Mouse (Mus musculus) fibroblast of lung, adult 2 months (primary cell): ENCODE measurements around the gene Lama2.

ENCODE experiments used
- DNase-seq: peaks from one replicate; pipeline ENCODE4 v3.0.0-alpha.2; 2011; ENCODE audit warnings: low read depth

The Lama2 gene

DNA sequence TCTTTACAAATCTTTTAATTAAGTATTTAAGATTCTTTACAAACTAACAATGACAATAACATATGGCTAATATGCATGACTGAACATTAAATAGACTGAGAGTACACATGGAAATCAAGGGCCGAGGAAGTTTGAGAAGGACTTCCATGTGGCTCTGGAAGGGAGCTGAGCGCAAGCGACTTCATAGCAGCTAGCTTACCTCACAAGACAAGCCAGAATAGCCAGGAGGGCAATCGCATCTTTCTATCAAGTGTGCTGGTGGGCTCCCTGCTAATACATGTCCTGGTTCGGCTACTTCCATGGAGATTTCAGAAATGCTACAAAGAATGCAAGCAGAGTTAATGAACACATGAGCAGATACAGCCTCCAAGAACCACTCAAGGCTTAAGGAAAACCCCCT is 435.4 kb downstream of the Lama2 start:
- no peak for DNase-seq

DNA sequence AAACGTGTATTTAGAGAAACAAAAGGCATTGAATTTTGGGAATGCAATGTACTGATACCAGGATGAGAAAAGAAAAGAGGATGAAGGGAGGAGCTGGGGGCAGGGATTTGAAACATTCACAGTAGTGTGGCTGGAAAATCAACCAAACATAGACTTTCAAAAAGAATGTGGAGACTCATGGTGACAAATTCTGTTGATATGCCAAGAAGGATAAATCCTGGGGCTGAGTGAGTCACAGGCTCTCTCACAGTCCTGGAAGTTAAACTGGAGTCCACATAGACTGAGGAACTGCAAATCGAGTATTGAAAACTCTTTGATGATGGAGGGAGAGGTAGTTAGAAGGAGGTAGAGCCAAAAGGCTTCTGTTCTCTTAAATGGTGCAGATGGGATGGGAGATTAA is 445.3 kb downstream of the Lama2 start:
- peak; percentile 53 for DNase-seq

DNA sequence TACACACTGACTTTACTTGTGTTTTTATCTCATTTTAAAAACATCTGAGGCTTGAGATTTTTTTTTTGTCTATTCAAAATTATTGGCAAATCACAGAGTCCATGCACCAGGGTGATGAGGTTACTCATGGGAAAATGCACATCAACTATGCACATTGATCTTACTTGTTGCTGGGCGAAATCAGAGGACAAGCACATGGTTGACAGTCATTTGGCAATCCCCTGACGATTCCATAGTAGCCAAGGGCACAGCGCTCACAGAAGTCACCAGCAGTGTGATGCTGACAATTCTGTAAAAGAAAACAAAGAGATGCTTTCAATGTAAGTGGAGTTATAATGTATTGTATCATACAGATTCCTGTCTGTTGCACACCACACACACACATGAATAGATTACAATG is 454.8 kb downstream of the Lama2 start:
- DNase-seq: no peak

DNA sequence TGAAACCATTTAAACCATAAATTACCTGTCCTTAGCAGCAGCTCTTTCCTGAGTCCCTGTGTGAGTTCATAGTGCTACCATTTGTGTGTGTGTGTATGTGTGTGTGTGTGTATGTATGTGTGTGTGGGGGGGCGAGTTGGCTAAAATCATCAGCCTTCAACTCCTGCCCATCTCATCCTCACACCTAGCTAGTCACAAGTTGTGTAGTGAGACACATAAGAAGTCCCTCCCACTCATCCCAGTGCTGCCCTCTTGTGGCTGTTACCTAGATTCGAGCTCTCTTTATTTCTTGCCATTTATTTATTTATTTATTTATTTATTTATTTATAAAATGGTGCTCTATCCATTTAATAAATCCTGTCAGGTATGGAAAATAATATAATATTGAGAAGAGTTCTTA is 457.2 kb downstream of the Lama2 start:
- DNase-seq: no peak

DNA sequence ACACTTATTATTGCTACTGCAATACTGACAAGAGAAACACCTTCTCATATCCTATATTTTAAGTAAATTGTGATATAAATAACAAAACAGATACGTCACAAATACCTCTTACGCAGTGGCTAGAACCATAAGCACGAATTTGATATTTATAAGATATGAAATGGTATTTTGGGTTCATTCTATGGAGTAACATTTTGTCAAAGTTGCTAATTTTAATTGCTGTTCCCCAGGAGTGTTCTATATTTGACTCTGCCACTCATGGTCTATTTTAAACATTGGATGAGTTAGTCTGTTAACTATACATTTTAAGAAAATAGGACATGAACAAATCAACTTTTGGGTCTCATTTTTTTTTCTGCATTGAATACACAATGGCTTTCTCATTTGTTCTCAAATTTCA is 469.3 kb downstream of the Lama2 start:
- no peak for DNase-seq

DNA sequence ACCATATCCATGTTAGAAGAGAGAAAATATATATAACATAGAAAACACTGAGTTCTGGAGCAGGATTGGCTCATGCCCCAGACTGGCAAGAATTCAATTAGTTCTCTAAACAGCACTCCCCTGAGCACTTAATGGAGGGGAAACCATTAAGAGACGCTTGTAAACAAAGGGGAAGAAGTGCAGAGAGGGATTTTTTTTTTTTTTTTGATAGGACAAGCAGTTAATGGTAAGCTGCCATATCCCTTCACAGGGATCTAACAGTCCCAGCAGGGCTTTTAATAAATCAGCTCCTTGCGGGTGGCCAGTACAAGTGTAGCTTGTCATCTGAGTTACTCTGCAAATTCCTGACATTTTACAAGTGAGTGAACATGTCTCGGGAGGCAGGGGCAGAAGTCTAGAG is 479.1 kb downstream of the Lama2 start:
- DNase-seq: no peak

DNA sequence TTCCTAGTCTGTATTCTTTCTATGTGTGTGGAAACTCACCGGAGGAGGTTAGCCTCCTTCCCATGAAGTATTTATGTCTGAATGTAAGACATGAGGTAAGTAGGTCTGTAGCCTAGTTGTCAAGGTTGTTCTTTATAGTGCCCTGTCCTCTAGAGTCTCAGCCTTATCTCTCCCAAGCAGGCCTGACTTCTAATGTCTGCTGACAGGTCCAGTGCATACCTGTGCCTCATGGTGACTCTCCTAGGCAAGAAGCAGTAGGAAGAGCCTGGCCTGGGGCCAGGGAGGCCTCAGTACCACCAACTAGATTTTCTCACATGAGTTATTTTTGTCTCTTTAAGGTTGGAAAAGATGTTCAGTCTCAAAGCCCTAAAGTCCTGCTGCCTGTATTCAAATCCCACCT is 483.8 kb downstream of the Lama2 start:
- DNase-seq: no peak

DNA sequence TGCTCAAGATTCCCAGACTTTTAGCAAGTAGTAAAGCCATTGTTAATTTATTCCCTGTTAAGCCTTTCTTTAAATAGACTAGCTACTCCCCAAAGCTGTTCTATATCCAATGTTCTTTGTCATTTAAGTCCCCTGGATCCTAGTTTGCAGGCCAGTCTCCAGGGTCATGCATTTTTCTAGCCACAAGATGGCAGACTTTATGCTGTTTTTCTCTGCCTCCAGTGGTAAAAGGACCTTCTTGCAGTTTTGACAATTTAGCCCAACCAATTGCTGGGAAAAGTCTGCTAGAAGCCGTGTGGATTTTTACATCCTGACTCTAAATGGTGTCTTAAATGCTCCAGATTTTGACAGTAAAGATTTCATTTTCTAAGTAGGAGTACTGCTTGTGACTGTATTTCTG is 486.4 kb downstream of the Lama2 start:
- DNase-seq: peak; percentile 58

DNA sequence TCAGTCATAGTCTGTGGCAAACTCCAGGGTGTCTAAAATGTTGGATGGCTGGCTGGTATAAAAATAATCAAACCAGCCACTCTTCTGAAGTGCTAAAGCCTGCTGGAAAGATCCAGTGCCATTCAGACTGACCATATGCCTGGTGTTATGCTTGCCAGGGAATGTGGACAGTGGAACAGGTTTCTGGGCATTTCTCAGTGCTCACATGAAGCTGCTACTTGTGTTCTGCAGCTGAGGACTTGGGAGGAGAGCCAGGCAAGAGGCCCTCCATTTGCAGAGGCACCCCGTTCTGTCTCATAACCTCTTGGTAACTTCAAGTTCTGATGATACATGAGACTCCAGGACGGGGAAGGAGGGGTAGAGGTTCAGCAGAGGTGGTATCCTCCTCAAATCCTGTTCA is 492.1 kb downstream of the Lama2 start:
- no peak for DNase-seq

DNA sequence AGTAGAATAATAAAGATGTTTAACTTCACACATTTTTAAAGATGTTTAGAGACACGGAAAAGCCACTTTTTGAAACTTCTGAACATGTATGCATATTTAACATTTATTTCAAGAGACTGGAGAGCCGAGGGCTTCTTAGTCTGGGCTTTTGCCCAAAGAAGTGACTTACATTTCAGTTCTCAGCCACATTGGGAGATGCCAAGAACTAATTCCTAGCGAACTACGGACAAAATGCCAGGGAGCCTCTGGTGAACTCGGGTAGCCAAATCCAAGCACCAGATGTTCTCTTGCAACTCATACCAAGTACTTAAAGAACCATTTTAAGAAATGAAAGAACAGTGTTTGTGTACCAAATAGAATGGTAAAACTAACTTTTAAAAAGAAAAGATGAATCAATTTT is 495.8 kb downstream of the Lama2 start:
- peak; percentile 82 for DNase-seq

DNA sequence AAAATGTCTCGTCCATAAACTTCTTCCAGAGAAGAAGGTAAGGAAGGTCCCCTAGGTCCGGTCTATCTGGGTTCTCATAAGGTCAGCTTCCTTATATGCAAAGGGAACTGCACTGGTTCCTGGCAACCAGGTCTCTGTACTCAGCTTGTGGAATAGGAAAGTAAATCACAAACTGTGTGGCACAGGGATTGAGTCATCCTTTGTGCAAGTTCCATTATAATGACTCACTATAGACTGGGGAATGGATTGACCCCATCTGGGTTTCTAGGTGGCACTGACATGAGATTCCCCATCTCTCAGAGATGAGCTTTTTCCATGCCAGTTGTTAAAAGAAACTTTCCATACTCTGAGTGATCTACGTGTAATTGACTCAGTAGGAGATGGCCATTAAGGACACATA is 501.7 kb downstream of the Lama2 start:
- peak; percentile 31 for DNase-seq

DNA sequence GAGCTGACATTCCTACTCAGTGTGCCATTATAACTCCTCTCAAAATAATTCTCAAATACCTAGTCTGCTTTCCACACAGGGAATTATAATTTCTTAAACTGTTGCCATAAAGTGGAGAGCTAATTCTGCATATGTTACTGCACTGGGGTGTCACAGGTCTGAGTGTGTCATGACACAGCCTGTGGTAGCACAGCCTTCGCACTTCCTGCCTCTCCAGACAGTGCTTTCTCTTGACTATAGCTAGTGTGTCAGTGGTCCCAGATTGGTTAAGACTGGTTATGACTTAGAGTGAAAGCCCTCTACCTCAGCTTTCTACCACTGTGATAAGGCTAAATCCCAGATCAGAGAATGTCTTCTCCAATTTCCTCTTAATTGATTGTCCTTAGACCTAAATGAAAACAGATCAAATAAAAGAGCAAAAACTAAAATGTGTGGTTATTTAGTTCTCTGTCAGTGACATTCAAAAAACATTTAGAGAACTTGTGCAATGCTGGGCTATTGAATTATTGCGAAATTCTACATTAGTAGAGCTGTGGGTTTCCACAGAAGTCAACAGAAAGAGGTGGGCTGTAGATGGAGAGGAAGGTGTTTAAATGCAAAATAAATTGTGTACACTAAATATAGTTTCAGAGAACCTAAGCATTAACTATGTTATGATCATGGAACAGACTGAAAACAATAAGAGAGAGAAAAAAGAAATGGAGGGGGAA is 502.5 kb downstream of the Lama2 start:
- DNase-seq: no peak

DNA sequence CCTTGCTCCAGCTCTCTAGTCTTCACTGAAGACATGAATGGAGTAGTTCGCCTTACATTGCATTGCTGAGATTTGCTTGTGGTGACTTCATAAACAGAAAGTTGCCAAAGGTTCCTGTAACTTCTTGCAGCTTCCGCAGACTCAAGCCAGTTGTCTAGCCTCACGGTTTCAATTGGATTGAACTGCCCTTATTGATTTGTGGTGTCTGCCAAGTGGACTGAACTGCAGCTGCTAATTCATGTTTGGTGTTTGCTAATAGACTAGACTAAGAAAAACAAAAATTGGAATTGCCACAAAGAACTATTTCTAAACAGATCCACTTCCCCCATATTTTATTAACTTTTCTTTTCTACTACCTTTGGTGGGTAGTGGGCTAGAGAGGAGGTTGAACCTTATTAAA is 505.4 kb downstream of the Lama2 start:
- no peak for DNase-seq

DNA sequence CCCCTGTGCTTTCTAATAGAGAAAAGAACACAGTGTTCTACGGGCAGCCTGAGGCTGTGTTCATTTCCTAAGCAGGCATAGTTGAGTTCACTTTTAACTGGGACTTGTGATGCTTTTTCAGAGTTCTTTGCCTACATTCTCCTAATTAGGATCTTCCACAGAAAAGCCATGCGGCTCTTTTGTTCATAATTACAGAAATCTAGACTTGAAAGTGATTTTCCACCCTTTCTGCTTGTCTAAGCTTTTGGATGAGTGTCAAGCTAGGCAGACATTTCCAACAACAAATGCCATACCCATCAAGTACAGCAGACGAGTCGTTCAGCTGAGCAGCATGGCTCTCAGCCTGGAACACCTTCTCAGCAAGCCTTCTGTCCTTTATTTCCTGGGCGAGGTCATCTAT is 515.7 kb downstream of the Lama2 start:
- DNase-seq: no peak

DNA sequence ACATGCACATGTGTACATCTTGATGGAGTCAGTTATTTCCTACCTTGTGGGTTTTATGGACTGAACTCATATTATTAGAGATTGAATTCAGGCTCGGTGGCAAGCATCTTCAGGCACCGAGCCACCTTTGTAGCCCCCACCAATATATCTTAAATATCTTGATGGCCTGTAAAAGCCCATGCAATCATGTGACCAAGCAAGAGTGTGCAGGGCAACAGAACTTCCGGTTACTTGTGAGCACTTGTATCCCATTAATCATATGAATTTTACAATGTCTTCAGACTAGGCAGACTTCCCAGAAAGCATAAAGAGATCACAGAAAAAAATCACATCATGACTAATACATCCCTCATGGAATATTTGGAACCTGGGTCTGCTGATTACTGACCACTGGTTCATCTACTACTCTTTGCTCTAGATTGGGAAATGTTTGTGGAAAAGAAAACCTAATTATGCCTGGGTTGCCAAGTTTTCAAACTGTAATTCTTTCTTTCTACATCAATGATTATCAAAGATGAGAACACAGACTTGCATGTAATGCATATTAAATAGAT is 517.7 kb downstream of the Lama2 start:
- peak; percentile 59 for DNase-seq

DNA sequence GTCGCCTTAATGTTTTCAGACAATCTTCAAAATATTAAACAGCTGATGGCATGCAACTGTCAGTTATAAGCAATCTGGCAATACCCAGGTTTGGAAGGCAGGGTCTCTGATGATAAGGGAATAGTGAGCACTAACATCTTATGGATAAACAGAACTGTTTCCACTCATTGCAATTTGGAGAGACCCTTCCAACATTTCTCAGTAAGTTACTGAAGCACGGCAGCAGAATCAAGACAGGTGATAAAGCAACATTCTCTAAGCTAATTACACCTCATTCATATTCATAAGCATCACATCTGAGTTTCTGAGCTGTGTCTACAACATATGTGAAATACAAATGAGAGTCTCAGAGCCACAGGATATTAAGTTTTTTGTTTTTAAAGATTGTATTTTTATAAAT is 542.4 kb downstream of the Lama2 start:
- DNase-seq: no peak

DNA sequence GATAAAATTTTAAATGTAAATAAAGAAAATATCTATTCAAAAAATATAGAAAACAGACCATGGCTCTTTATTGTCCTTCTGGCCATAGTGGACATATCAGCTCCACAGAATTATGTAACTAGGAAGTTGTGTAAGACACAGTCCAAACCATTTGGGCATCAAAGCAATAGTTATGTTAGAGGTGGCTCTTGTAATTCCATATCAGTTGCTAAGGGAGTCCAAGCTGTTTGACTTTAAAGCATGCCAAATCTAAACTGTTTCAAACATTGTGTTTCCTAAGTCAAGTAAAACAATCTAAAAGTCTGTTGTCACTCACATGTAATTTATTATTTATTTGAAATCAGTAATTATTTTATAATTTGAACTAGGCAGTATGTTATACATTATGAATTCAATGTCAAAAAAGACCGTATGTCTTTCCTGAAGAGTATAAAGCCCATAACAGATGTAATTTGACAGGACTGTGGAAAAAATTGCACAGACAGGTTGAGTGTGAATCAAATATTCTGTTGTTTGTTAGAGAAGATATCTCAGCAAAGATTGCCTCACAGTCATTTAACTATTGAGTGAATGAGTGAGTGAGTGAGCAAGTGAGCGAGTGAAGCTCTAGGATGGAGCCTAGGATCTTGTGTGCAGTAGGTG is 550.6 kb downstream of the Lama2 start:
- no peak for DNase-seq

DNA sequence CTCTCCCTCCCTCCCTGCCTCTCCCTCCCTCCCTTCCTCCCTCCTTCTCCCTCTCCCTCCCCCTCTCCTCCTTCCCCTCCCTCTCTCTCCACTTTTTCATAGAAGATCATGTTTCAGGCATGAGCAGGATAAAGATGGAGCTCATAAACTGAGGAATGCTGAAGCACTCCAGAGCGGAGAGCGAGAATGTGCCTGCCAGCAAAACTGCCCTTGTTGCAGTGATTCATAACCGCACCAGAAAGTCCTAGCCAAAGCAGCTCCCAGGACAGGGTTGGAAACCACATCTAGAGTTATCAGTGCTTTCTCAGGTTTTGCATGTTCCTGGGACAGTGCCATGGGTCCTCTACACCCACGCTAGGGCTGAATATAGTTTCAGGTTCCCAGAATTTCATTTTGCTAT is 555.9 kb downstream of the Lama2 start:
- DNase-seq: peak; percentile 91

DNA sequence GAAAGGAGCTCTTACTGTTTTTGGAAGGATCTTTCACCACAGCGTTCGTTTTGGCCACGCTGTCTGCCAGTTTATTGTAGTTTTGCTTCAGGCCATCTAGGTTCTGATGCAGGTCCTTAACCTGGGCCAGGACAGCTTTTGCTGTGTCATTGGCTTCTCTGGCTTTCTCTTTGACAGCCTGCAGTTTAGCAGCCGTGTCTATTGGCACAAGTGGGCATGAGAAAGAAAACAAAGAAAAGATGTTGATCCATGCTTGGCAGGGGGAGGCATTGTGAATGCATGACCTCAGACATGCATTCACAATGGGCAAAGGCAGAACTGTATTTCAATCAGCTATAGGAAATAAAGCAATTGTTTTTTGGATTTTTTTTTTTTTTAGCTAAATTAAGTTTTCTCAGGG is 565.1 kb downstream of the Lama2 start:
- DNase-seq: no peak

DNA sequence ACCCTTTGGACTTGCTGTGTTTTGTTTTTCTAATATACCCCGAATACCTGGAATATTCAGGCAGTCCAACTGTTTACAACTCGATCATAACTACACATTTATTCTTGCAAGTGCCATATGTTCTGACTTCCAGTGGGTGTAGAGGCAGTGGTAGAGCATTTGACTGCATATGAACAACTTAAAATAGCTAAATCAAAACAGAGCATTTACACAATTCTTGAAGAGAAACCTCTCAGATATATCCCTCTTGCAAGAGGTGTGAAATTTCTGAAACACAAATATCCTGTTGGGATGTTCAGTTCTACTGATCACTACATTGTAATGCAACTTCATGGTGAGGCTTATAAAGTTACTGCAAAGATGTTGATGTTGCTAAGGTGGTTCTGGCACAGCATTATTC is 572.4 kb downstream of the Lama2 start:
- no peak for DNase-seq

DNA sequence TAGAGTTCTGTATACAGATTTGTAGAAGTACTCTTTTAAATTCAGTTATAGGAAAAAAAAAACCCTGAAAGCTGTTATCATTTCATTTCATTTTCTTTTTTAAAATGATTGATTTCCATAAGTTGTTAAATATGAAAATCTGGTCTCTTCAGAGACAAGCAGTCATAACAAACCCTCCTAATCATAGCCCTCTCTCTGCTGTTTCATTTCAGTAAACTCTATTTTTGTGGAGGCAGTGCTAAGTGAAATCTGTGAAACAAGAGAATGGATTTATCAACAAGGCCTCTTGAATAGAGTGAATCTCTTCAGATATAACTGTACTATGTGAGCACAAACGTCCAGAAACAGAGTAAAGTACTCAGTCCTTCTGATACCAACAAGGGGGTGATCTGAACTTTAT is 577.7 kb downstream of the Lama2 start:
- no peak for DNase-seq

DNA sequence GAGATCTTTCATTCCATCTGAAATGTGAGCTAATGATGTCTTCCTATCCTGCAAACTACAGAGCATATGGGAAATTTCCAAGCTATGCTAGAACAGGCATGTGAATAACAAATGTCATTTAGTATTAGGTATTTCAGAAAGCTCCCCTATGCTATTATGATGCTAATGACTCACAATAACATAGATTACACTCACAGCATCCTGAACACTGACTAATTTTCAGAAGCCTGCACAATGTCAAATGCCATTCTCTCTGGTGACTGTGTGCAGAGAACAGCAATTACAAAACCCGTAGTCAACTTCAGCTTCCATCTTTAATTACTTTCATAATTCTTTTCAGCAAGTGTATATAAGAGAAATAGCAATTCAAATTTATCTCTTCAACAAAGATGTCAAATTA is 596.9 kb downstream of the Lama2 start:
- no peak for DNase-seq

DNA sequence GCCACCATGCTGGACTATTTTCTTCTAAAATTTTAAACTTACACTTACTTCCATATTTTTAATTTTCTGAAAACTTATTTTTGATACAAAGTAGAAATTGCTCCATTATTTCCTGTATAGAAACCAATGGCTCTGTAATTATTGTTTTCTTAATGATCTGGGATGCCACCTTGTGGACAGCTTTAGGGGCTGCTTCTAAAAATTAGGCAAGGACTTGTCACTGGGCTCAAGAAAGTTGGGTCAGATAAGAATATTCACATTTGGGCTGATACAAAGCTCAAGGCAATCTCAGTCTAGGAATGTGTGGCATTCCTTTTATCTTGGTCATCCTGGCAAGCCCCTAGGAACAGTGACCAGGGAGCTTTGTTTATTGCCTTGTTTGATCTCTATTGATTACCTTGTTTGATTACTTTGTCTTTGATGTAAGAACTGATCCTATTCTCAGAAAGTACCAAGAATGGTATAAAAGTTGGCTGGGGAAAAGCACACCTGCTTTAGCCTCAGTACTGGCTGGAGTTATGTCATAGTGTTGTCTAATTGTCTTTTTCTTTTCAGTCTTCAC is 606.7 kb downstream of the Lama2 start:
- DNase-seq: no peak

DNA sequence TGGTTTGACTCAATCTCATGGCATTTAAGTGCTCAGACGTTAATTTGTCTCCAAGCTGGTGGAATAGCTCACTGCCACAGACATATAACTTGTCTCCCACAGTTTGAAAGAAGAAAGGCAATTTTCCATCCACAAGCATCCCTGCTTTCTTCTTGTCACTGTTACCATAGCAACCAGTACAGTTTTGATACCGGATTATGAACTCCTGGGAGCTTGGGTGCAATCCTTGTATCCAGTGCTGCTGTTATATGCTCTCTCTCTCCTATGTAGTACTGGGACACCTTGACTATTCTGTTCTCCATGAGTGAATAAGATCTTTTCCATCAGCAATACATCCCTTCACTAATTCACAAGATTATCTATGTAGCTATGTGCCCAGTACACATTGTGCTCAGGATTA is 612.2 kb downstream of the Lama2 start:
- DNase-seq: no peak
